ENCODE assay signal across 25 mouse cellular contexts in the genomic region with DNA sequence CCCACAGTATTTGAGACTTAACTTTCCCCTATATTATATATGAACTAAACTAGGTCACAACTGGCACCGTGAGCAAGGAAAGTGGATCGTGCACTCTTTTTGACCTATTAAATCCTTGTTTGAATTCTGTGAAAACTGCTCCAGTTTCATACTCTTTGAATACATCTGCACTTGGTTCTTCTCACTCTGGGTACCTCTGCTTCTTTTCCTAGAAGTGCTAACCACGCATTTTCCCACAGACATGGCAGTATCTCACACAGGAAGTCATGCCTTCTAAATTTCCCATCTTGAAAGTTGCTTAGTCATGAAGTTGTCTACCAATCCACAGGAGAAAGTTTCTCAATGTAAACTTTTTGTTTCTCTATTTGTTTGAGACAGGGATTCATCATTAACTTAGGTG. TPM values are rescaled to one million over a fixed set of nuclear protein-coding genes. Genes with fewer than 3 reads are reported as not detected.
DNase-seq lines count a peak whose midpoint lies in the region; ATAC-seq and TF ChIP-seq lines count a peak whose summit lies in the region.
"Had no signal": no experiment of that assay in that cellular context is flagged by ENCODE, and none has a peak within 500 bp of the region (broad histone marks: within the 10 kb centered on the region; RNA-seq: fewer than 3 reads in every experiment).

No protein-coding gene starts in this region.

- ATAC-seq in frontal cortex, adult (ENCODE audit: low TSS enrichment) = peak; percentile 95
- ATAC-seq: forebrain, embryonic 14.5 days; forebrain, postnatal 0 days; hindbrain, postnatal 0 days; inflammation-experienced regulatory T-cells, adult 6 months; Patski had no signal

- DNase-seq in frontal cortex, postnatal 25 days (ENCODE audit: low spot score in 2 of 2) = no peak
- no peak for DNase-seq in left cerebral cortex, adult 2 months (ENCODE audit: extremely low spot score in 1 of 2, low spot score in 2 of 2)
- DNase-seq in left cerebral cortex, postnatal 4 days = no peak
- DNase-seq in MEL-GATA-1-ER (ENCODE audit: extremely low read depth, low read depth) = peak; percentile 4
- no peak for DNase-seq in thymus, postnatal 10 days (ENCODE audit: low spot score in 2 of 2)
- DNase-seq: adrenal gland, postnatal 10 days; adrenal gland, postnatal 36 days; cerebellum, adult 11 months; cerebellum, adult 2 months; cerebellum, adult 9-11 months; cerebellum, postnatal 25 days; forebrain, postnatal 0 days; gastrocnemius, postnatal 25 days; heart, adult 18-20 months; heart, postnatal 14 days; heart, postnatal 4 days had no signal

- no peak for TF ChIP-seq CTCF in left cerebral cortex, adult 2 months (IDR thresholded peaks at IDR 0.05)

- intact Hi-C loops in left cerebral cortex, adult 2 months (cut with DNase I) = loop anchor here (10.0 kb wide), 1 partner anchor 157 kb away; no protein-coding TSS in a partner anchor
- intact Hi-C loops in left cerebral cortex, postnatal 4 days (cut with DNase I) = no loop called here

- H3K4me3 ChIP-seq in left cerebral cortex, adult 2 months = no peak overlapping the region
- H3K4me3 ChIP-seq: embryonic facial prominence, embryonic 12.5 days; embryonic facial prominence, embryonic 15.5 days; heart, embryonic 13.5 days had no signal

- H3K27ac ChIP-seq in left cerebral cortex, adult 2 months = peak overlapping the region; percentile 36; the same call in 1 of the 2 replicates
- H3K27ac ChIP-seq: embryonic facial prominence, embryonic 12.5 days; embryonic facial prominence, embryonic 15.5 days; heart, embryonic 13.5 days; hindbrain, embryonic 14.5 days; hindbrain, postnatal 0 days had no signal

RNA-seq across cellular contexts. Expression of a gene that starts 3.9 kb away (rescaled TPM):
- total RNA-seq in left cerebral cortex, adult 2 months (2021) = 1 to 10 TPM in 1 of 2 experiments, under 1 TPM in 1; 0.97 to 1.3 TPM
- under 1 TPM; 0.44 to 0.58 TPM for total RNA-seq in left cerebral cortex, postnatal 4 days (2021)
